Mouse (Mus musculus) embryonic facial prominence, embryonic 14.5 days (tissue): Measurements from ENCODE around the gene Troap. TPM values are rescaled to one million over a fixed set of nuclear protein-coding genes. Genes with fewer than 3 reads are reported as not detected.

ENCODE experiments used
- ATAC-seq: fragments of 200-750 bp; cut with Nextera tagmentation; 2 replicates; pipeline ENCODE4 v1.8.0; 2017; ENCODE audit warnings: low read depth, moderate number of reproducible peaks, moderate TSS enrichment
- DNase-seq: peaks from one replicate; pipeline ENCODE4 v3.0.0-alpha.2; 2015; ENCODE audit warnings: low spot score
- H3K27ac ChIP-seq: fragments of 300-500 bp; sonication (generic); replicated peaks from 2 replicates; pipeline ENCODE4 v1.5.1; 2014; ENCODE audit warnings: low read depth, mild to moderate bottlenecking, low read length, moderate library complexity
- H3K27me3 ChIP-seq: fragments of 300-500 bp; sonication (generic); replicated peaks from 2 replicates; pipeline ENCODE4 v1.6.1; 2014; ENCODE audit warnings: low read length; ENCODE audit not compliant: control insufficient read depth, insufficient read depth
- H3K36me3 ChIP-seq: fragments of 300-500 bp; sonication (generic); 2 replicates; pipeline ENCODE4 v1.6.1; 2014; ENCODE audit warnings: low read length, mixed read lengths; ENCODE audit not compliant: control insufficient read depth, insufficient read depth
- H3K4me1 ChIP-seq: fragments of 300-500 bp; sonication (generic); 2 replicates; pipeline ENCODE4 v1.6.1; 2014; ENCODE audit warnings: antibody characterized with exemption, low read length; ENCODE audit not compliant: control insufficient read depth, insufficient read depth
- H3K4me2 ChIP-seq: fragments of 300-500 bp; sonication (generic); 2 replicates; pipeline ENCODE4 v1.6.1; 2014; ENCODE audit warnings: low read depth, mild to moderate bottlenecking, low read length, moderate library complexity, mixed read lengths
- H3K4me3 ChIP-seq: fragments of 300-500 bp; sonication (generic); 2 replicates; pipeline ENCODE4 v1.5.1; 2014; ENCODE audit warnings: low read depth, mild to moderate bottlenecking, low read length
- H3K9ac ChIP-seq: fragments of 300-500 bp; sonication (generic); 2 replicates; pipeline ENCODE4 v1.6.1; 2014; ENCODE audit warnings: low read depth, mild to moderate bottlenecking, low read length, moderate library complexity, mixed read lengths
- H3K9me3 ChIP-seq: fragments of 300-500 bp; sonication (generic); 2 replicates; pipeline ENCODE4 v1.6.1; 2016; ENCODE audit warnings: low read length; ENCODE audit not compliant: control insufficient read depth
- WGBS: fragments of 180-500 bp; shearing (Covaris S2); extraction: QIAGEN DNeasy Blood & Tissue Kit; methylation state at CpG from one replicate; pipeline ENCODE4 v1.1.7; 2014; 5-methylcytosine and 5-hydroxymethylcytosine counted together
- polyA plus RNA-seq: library from polyadenylated mRNA; unstranded; fragments of >200 nt; fragmentation: Nextera tagmentation; extraction: Ambion mirVana; gene quantifications from 2 replicates; pipeline ENCODE4 v1.2.1, GENCODE M21; 2014

Gene Troap
- polyA plus RNA-seq, result 15.3 and 24.4 TPM in 2 replicates

DNA sequence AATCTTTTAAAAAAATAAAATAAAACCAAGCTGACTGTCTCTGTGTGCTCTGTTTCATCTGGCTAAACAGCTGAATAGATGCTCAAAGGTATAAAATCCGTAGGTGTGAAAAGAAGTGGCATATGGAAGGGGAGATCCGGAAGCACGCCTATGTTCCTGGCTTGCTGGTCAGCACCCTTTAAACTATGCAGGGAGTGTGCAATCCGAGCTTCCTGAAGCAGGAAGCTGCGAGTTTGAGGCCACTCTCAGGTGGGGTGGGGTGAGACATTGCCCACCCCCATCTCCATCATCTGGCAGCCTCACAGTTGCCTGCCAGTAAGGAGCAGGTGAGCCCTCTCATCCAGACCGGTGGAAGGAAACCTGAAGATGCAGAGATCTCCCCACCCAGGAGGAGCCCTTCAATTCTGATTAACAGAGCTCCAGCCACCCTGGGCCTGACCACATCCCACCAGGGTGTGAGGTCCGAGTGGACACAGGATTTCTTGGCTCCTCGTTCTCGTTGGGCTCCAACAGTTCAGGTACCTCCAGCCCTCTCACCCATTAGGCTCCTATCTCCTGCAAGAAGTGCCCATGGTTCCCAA is at the start of gene Troap:
TSS of gene Troap (plus strand) at position 557 of the 581 bp plus-strand sequence.
- WGBS, result 23% methylated on average over 9 of the region's 9 CpGs
- Histone ChIP-seq H3K36me3 (peaks cover 12% of the 10 kb centered on the region), H3K27ac (peak within 1 kb of the TSS; percentile 93), H3K4me2 (peak within 1 kb of the TSS; percentile 98), H3K27me3 (no peaks in the 10 kb centered on the region), H3K9me3 (no peaks in the 10 kb centered on the region), H3K4me1 (peaks cover 14% of the 10 kb centered on the region), H3K9ac (peak within 1 kb of the TSS; percentile 86), H3K4me3 (peak within 1 kb of the TSS; percentile 55)
- DNase-seq (no peak), ATAC-seq (peak; percentile 12; the same call in 1 of the 2 replicates)

DNA sequence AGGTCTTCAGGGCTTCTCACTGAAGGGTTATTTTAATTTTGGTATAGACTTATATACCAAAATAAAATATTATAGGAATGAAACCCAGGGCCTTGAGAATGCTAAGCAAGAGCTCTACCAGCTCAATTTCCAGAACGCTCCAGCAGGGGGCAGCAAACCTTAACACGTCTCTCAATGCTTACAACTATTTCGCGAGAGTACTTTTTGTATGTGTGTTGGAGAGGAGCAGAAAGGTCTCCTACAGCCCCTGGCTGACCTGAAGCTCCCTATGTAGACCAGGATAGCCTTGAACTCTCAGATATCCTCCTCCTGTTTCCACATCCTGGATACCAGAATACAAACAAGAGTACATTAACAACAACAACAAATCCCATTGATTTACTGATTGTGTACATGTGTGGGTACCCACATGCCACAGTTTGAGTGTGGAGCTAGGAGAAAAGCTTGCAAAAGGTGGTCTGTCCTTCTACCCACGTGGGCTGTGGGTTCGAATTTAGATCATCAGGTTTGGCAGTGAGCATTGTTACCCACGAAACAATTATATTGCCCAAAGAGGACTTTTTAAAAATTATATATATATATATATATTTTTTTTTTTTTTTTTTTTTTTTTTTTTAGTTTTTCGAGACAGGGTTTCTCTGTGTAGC is 49.6 kb upstream of the Troap start:
- no peak overlapping the region for H3K27ac ChIP-seq
- peak; percentile 88 for DNase-seq
- ATAC-seq, result no peak
- no peaks in the 10 kb centered on the region for H3K36me3 ChIP-seq
- peaks cover 6% of the 10 kb centered on the region for H3K4me1 ChIP-seq
- H3K4me3 ChIP-seq, result no peak overlapping the region
- H3K9me3 ChIP-seq, result no peaks in the 10 kb centered on the region
- WGBS, result 16% methylated on average over 7 of the region's 8 CpGs
- no peak overlapping the region for H3K9ac ChIP-seq
- no peak overlapping the region for H3K4me2 ChIP-seq
- no peaks in the 10 kb centered on the region for H3K27me3 ChIP-seq

DNA sequence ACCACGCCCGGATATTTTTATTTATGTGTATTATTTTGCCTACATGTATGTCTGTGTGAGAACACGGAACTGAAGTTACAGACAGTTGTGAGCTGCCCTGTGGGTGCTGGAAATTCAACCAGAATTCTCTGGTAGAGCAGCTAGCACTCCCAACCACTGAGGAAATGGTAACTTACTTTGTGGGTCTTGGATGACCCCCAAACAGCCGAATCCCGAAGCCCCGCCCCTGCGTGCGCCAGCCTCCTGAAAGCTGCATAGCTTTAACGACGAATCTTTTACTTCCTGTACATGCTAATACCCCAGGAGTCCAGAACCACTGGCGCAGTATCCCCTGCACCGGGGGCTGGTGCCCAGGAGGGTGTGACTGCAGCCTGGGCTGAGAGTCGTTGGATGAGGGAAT is 49.0 kb upstream of the Troap start:
- Histone ChIP-seq H3K27ac (no peak overlapping the region), H3K4me1 (peaks cover 6% of the 10 kb centered on the region), H3K27me3 (no peaks in the 10 kb centered on the region), H3K9me3 (no peaks in the 10 kb centered on the region), H3K4me2 (no peak overlapping the region), H3K9ac (no peak overlapping the region), H3K4me3 (no peak overlapping the region), H3K36me3 (no peaks in the 10 kb centered on the region)
- DNase-seq (no peak), ATAC-seq (no peak)
- WGBS, result 71% methylated on average over 11 of the region's 13 CpGs

DNA sequence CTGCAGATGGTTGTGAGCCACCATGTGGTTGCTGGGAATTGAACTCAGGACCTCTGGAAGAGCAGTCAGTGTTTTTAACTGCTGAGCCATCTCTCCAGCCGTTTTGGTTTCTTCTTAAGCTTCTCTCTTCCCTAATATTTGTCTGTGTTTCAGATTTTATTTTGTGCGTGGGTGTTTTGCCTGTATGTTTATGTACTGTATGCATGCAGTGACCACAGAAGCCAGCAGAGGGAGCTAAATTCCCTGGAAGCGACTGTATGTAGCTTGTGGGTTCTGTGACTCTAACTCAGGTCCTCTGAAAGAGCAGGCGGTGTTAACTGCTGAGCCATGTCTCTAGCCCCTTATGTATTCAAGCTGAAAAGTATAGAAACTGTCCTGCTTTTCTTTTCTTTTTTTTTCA is 48.1 kb upstream of the Troap start:
- H3K4me1 ChIP-seq, result peaks cover 12% of the 10 kb centered on the region
- ATAC-seq (no peak), DNase-seq (no peak)
- H3K27me3 ChIP-seq, result no peaks in the 10 kb centered on the region
- no peaks in the 10 kb centered on the region for H3K36me3 ChIP-seq
- WGBS, result 58% methylated on average over 4 of the region's 4 CpGs
- H3K9me3 ChIP-seq, result no peaks in the 10 kb centered on the region
- H3K9ac ChIP-seq, result no peak overlapping the region
- no peak overlapping the region for H3K27ac ChIP-seq
- H3K4me3 ChIP-seq, result no peak overlapping the region
- H3K4me2 ChIP-seq, result no peak overlapping the region

DNA sequence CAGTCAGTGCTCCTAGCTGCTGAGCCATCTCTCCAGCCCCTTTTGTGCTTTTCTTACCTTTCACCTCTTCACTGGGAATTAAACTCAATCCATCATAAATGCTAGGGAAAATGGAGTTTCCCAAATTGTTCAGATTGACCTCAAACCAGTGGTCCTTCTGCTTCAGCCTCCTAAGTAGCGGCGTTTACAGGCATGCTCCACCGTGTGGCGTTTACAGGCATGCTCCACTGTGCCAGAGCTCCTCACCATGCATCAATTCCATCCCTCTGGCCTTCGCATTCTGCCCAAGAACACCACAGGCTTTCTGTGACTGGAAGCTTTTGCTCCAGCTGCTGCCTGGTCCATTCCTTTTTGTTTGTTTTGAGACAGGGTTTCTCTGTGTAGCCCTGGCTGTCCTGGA is 47.3 kb upstream of the Troap start:
- Histone ChIP-seq H3K27me3 (no peaks in the 10 kb centered on the region), H3K9ac (no peak overlapping the region), H3K4me2 (no peak overlapping the region), H3K36me3 (no peaks in the 10 kb centered on the region), H3K27ac (no peak overlapping the region), H3K4me1 (peaks cover 20% of the 10 kb centered on the region), H3K9me3 (no peaks in the 10 kb centered on the region), H3K4me3 (no peak overlapping the region)
- ATAC-seq, result no peak
- no peak for DNase-seq
- 71% methylated on average over 5 of the region's 5 CpGs for WGBS

DNA sequence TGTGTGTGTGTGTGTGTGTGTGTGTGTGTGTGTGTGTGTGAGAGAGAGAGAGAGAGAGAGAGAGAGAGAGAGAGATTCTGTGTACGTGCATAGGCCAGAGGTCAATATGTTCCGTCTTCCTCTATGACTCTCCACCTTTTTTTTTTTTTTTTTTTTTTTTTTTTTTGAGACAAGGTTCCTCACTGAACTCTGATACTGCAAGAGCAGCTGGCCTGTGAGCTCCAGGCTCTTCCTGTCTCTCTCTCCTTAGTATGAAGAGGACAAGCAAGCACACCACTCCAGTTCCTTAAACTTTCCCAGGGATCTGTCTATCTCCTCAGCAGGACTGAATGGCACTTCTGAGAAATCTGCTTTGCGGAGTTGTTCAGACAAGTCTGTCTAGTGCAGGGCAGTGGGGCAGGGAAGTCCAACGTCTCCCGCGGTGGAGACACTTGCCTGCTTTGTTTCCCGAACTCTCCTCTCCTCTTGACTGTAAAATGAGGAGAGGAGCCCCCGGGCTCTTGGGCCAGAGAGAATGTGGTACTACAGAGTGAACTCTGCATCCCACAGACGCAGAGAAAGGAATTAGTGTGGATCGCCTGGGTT is 45.4 kb upstream of the Troap start:
- H3K4me2 ChIP-seq, result peak overlapping the region; percentile 80
- peak overlapping the region; percentile 74 for H3K9ac ChIP-seq
- 3% methylated on average over 10 of the region's 10 CpGs for WGBS
- peak overlapping the region; percentile 73 for H3K27ac ChIP-seq
- no peaks in the 10 kb centered on the region for H3K27me3 ChIP-seq
- DNase-seq (peak; percentile 43), ATAC-seq (no peak)
- H3K4me3 ChIP-seq, result peak overlapping the region; percentile 58
- H3K4me1 ChIP-seq, result peaks cover 25% of the 10 kb centered on the region
- no peaks in the 10 kb centered on the region for H3K36me3 ChIP-seq
- no peaks in the 10 kb centered on the region for H3K9me3 ChIP-seq

DNA sequence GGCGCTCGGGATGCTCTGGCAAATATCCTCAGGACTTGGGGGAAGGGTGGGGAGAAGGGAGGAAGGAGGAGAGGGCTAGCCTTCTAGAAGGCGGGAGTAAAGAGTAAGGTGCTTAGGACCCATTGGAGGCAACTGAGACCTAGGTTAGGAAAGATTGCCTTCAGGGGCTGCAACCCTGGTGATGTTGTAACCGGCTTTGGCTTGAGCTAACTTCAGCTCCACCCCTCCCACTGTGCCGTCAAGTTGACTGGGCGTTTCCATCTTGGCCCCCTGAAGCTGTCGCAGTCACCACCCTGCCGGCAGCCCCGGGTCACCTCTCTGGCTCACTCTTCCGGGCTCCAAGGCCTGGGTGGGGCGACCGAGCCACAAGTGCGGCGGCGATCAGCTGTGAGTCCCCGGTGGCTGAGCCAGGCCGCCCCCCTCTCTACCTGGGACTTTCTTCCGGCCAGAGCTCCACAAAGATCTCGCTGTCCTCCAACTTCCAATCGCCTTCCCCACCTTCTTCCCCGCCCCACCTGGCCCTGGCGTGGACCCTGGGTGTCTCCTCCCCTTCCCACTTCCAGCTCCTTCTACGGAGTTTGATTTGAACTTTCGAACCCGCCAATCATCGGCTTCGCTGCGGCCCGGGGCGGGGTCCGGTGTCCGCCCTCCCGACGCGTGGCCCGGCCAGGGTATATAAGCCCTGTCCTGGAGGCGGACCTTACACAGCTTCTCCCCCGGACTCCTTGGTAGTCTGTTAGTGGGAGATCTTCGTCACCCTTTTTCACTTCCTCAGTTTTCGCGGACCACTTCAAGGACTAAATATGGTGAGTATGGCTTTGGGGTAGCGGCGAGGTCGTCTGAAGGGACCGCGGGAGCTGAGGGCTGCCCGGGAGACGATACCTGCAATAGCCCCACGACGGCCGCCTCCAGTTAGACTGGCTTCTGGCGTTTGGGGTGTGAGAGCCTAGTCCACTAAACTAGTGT is 44.5 kb upstream of the Troap start, which contains the start of gene Tuba1c:
TSS of gene Tuba1c (plus strand) at position 273 of the 966 bp plus-strand sequence.
- 1% methylated on average over 44 of the region's 52 CpGs for WGBS
- Histone ChIP-seq H3K36me3 (peaks cover 5% of the 10 kb centered on the region), H3K9me3 (no peaks in the 10 kb centered on the region), H3K4me2 (peak within 1 kb of the TSS; percentile 80), H3K27me3 (no peaks in the 10 kb centered on the region), H3K4me1 (peaks cover 25% of the 10 kb centered on the region), H3K27ac (peak within 1 kb of the TSS; percentile 73), H3K4me3 (peak within 1 kb of the TSS; percentile 58), H3K9ac (peak within 1 kb of the TSS; percentile 74)
- DNase-seq (peak; percentile 96), ATAC-seq (peak; percentile 94)
